Mouse (Mus musculus): ENCODE measurements around the gene Fbxo42. TPM values are rescaled to one million over a fixed set of nuclear protein-coding genes. Genes with fewer than 3 reads are reported as not detected.

Gene Fbxo42
- total RNA-seq, 2 experiments from 2014 or later, result 7.8 to 16.5 TPM

- no peak for ATAC-seq (replicated peaks; ENCODE audit: poor library complexity, severe bottlenecking)
Observed at GRCm38 (mm10) chr4:141212892-141213291, 65.2 kb downstream of the Fbxo42 start.

GRCm38 (mm10) chr4:141213342-141213741 is 65.6 kb downstream of the Fbxo42 start:
- ATAC-seq (replicated peaks; ENCODE audit: poor library complexity, severe bottlenecking), result no peak

- peak; percentile 78 for ATAC-seq (replicated peaks; ENCODE audit: poor library complexity, severe bottlenecking)
Observed at GRCm38 (mm10) chr4:141213770-141214336, 66.1 kb downstream of the Fbxo42 start, which contains the start of gene Rsg1. Rsg1 (plus strand) TSS chr4:141213956.

- ATAC-seq (replicated peaks; ENCODE audit: poor library complexity, severe bottlenecking), result peak; percentile 74
Observed at GRCm38 (mm10) chr4:141214337-141214851, 66.7 kb downstream of the Fbxo42 start.

- ATAC-seq (replicated peaks; ENCODE audit: poor library complexity, severe bottlenecking), result no peak
Observed at GRCm38 (mm10) chr4:141219583-141220213, 72.0 kb downstream of the Fbxo42 start.

- ATAC-seq (replicated peaks; ENCODE audit: poor library complexity, severe bottlenecking), result no peak
Observed at GRCm38 (mm10) chr4:141221848-141222247, 74.1 kb downstream of the Fbxo42 start.

- peak; percentile 74 for ATAC-seq (replicated peaks; ENCODE audit: poor library complexity, severe bottlenecking)
Observed at GRCm38 (mm10) chr4:141222752-141223151, 75.0 kb downstream of the Fbxo42 start.

GRCm38 (mm10) chr4:141228687-141229086 is 81.0 kb downstream of the Fbxo42 start:
- no peak for ATAC-seq (replicated peaks; ENCODE audit: poor library complexity, severe bottlenecking)

- ATAC-seq (replicated peaks; ENCODE audit: poor library complexity, severe bottlenecking), result no peak
Observed at GRCm38 (mm10) chr4:141233196-141233595, 85.5 kb downstream of the Fbxo42 start.

- no peak for ATAC-seq (replicated peaks; ENCODE audit: poor library complexity, severe bottlenecking)
Observed at GRCm38 (mm10) chr4:141235537-141236111, 87.9 kb downstream of the Fbxo42 start.

- ATAC-seq (replicated peaks; ENCODE audit: poor library complexity, severe bottlenecking), result no peak
Observed at GRCm38 (mm10) chr4:141236856-141237255, 89.1 kb downstream of the Fbxo42 start.

- no peak for ATAC-seq (replicated peaks; ENCODE audit: poor library complexity, severe bottlenecking)
Observed at GRCm38 (mm10) chr4:141238492-141239387, 91.0 kb downstream of the Fbxo42 start.

- peak; percentile 93 for ATAC-seq (replicated peaks; ENCODE audit: poor library complexity, severe bottlenecking)
Observed at GRCm38 (mm10) chr4:141239388-141240125, 91.8 kb downstream of the Fbxo42 start, which contains the start of gene Arhgef19. Arhgef19 (plus strand) TSS chr4:141239499.

- ATAC-seq (replicated peaks; ENCODE audit: poor library complexity, severe bottlenecking), result peak; percentile 57
Observed at GRCm38 (mm10) chr4:141240617-141241016, 92.9 kb downstream of the Fbxo42 start.

- ATAC-seq (replicated peaks; ENCODE audit: poor library complexity, severe bottlenecking), result no peak
Observed at GRCm38 (mm10) chr4:141241861-141242260, 94.1 kb downstream of the Fbxo42 start.

GRCm38 (mm10) chr4:141242651-141243241 is 95.0 kb downstream of the Fbxo42 start:
- ATAC-seq (replicated peaks; ENCODE audit: poor library complexity, severe bottlenecking), result no peak

GRCm38 (mm10) chr4:141243636-141244035 is 95.9 kb downstream of the Fbxo42 start:
- ATAC-seq (replicated peaks; ENCODE audit: poor library complexity, severe bottlenecking), result no peak

GRCm38 (mm10) chr4:141244401-141244800 is 96.7 kb downstream of the Fbxo42 start:
- no peak for ATAC-seq (replicated peaks; ENCODE audit: poor library complexity, severe bottlenecking)

GRCm38 (mm10) chr4:141244931-141245425 is 97.3 kb downstream of the Fbxo42 start:
- no peak for ATAC-seq (replicated peaks; ENCODE audit: poor library complexity, severe bottlenecking)
